Mouse (Mus musculus): ENCODE data around the gene Amz2.

DNA sequence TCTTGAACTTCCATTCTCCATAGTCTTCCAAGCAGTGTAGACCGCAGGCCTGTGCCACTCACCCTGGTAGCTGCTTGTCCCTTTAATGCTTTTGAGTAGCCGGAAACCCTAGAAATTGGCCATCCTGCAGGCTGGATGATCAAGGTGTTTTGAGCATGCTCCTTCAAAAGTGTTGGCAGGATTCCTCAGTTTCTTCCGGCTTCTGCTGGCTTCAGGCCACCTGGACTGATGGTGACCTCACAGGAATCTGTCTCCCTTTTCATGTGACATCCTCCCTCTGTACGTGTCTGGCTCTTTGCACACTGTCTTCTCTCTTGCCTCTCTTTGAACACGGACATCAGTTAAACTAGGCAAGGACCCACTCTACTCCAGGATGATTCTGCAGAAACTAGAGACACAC lies 74.5 kb downstream of the Amz2 start:
- TF ChIP-seq POLR2A (IDR thresholded peaks at IDR 0.05; ENCODE audit: borderline replicate concordance, low read depth, low read length) = no peak
- no peak for TF ChIP-seq CTCF (IDR thresholded peaks at IDR 0.05; ENCODE audit: low read depth, low read length)

All from bone marrow macrophage, adult 2 months (primary cell).